In genomic region chr11:52230694-52231093, GRCm38 (mm10) we compare ENCODE assay signal across 8 mouse cellular contexts. TPM values are rescaled to one million over a fixed set of nuclear protein-coding genes. Genes with fewer than 3 reads are reported as not detected.
DNase-seq lines count a peak whose midpoint lies in the region; ATAC-seq and TF ChIP-seq lines count a peak whose summit lies in the region.
"Had no signal": no experiment of that assay in that cellular context is flagged by ENCODE, and none has a peak within 500 bp of the region (broad histone marks: within the 10 kb centered on the region; RNA-seq: fewer than 3 reads in every experiment).

No protein-coding gene starts in this region.

- no peak overlapping the region for H3K27ac ChIP-seq in ES-E14 (ENCODE audit: insufficient read depth, low read depth, low read length, poor library complexity, severe bottlenecking)
- H3K27ac ChIP-seq in hindbrain, embryonic 12.5 days, result peak overlapping the region; percentile 99; the same call in 1 of the 2 replicates
- peak overlapping the region; percentile 99; the same call in 1 of the 2 replicates for H3K27ac ChIP-seq in liver, postnatal 0 days (ENCODE audit: low read depth)

- peak overlapping the region; percentile 47; the same call in 1 of the 2 replicates for H3K9ac ChIP-seq in ES-E14 (ENCODE audit: insufficient read depth, low read depth, low read length, poor library complexity, severe bottlenecking)
- H3K9ac ChIP-seq in hindbrain, embryonic 12.5 days, result peak overlapping the region; percentile 97
- H3K9ac ChIP-seq in liver, postnatal 0 days (replicated peaks), result peak overlapping the region; percentile 89; the same call in 1 of the 2 replicates

- no peak for TF ChIP-seq CTCF in E14TG2a.4 (conservative IDR thresholded peaks at IDR 0.05; ENCODE audit: low read length)
- TF ChIP-seq CTCF in liver, postnatal 0 days (IDR thresholded peaks at IDR 0.05; ENCODE audit: low read depth), result no peak

- in situ Hi-C loops in ES-E14 (cut with MboI; ENCODE audit: low sequenced_read_pairs in 2 of 2, unreplicated experiment in 2 of 2), result no loop called here

- H3K9me3 ChIP-seq in E14TG2a.4 (ENCODE audit: low read length), result no peaks in the 10 kb centered on the region
- H3K9me3 ChIP-seq in ES-E14 (ENCODE audit: control insufficient read depth, insufficient read depth, low read depth, low read length), result no peaks in the 10 kb centered on the region
- H3K9me3 ChIP-seq in hindbrain, embryonic 12.5 days (replicated peaks), result no peaks in the 10 kb centered on the region
- no peaks in the 10 kb centered on the region for H3K9me3 ChIP-seq in liver, postnatal 0 days (ENCODE audit: low read length)

- TF ChIP-seq EP300 in liver, postnatal 0 days (IDR thresholded peaks at IDR 0.05; ENCODE audit: low read depth), result no peak

- H3K4me3 ChIP-seq in E14TG2a.4 (replicated peaks; ENCODE audit: low read length) (peak overlapping the region; percentile 99), ES-E14 (ENCODE audit: insufficient read depth in 1 of 2, low read depth in 1 of 2, low read length in 2 of 2, poor library complexity in 1 of 2, severe bottlenecking in 1 of 2) (peak overlapping the region in 1 of 2 experiments; percentile 89; a peak in 1 of 4 replicates)
- H3K4me3 ChIP-seq in hindbrain, embryonic 12.5 days, result peak overlapping the region; percentile 97
- peak overlapping the region; percentile 81; the same call in 1 of the 2 replicates for H3K4me3 ChIP-seq in liver, postnatal 0 days (ENCODE audit: low read depth, low read length)

- H3K36me3 ChIP-seq in E14TG2a.4 (ENCODE audit: insufficient read depth, low read length) (peaks cover 14% of the 10 kb centered on the region), ES-E14 (ENCODE audit: control insufficient read depth, insufficient read depth, low read length, poor library complexity, severe bottlenecking) (no peaks in the 10 kb centered on the region)
- H3K36me3 ChIP-seq in hindbrain, embryonic 12.5 days, result peaks cover 2% of the 10 kb centered on the region
- H3K36me3 ChIP-seq in liver, postnatal 0 days (replicated peaks; ENCODE audit: insufficient read depth, low read length), result no peaks in the 10 kb centered on the region

- no peak for ATAC-seq in hindbrain, embryonic 12.5 days (ENCODE audit: low FRiP score)
- ATAC-seq in liver, postnatal 0 days, result no peak

- intact Hi-C loops in gastrocnemius, postnatal 36 days (cut with DNase I), result no loop called here

- DNase-seq in ES-E14 (ENCODE audit: low read depth, low spot score), result no peak
- no peak for DNase-seq in liver, postnatal 0 days
- DNase-seq in B cell, adult 2 months, result no peak
- no peak for DNase-seq in gastrocnemius, postnatal 36 days
- DNase-seq in cerebellum, adult 11 months, result no peak

- peaks cover 82% of the 10 kb centered on the region for H3K4me1 ChIP-seq in E14TG2a.4 (replicated peaks; ENCODE audit: low read depth, low read length)
- H3K4me1 ChIP-seq in ES-E14 (ENCODE audit: control insufficient read depth in 2 of 2, insufficient read depth in 2 of 2, low read length in 2 of 2, poor library complexity in 1 of 2), result peaks cover 7 to 14% of the 10 kb centered on the region in 2 experiments; a peak in 2 of 4 replicates
- H3K4me1 ChIP-seq in hindbrain, embryonic 12.5 days, result peaks cover 21% of the 10 kb centered on the region
- H3K4me1 ChIP-seq in liver, postnatal 0 days (ENCODE audit: insufficient read depth), result peaks cover 21% of the 10 kb centered on the region

- peak overlapping the region; percentile 77 for H3K4me2 ChIP-seq in hindbrain, embryonic 12.5 days (replicated peaks)
- H3K4me2 ChIP-seq in liver, postnatal 0 days (ENCODE audit: low read depth, low read length), result peak overlapping the region; percentile 74

- 73% methylated on average over 5 of the region's 5 CpGs for WGBS in hindbrain, embryonic 12.5 days
- WGBS in liver, postnatal 0 days (ENCODE audit: insufficient replicate concordance), result 56% methylated on average over 5 of the region's 5 CpGs

- no peaks in the 10 kb centered on the region for H3K27me3 ChIP-seq in E14TG2a.4 (ENCODE audit: insufficient read depth, low read length)
- no peaks in the 10 kb centered on the region for H3K27me3 ChIP-seq in hindbrain, embryonic 12.5 days
- H3K27me3 ChIP-seq in liver, postnatal 0 days (ENCODE audit: insufficient read depth, low read length), result no peaks in the 10 kb centered on the region

TF ChIP-seq in ES-E14, 5 proteins besides CTCF, POLR2A, EP300 and RAD21:
- TF ChIP-seq HCFC1 (IDR thresholded peaks at IDR 0.05; ENCODE audit: borderline replicate concordance, insufficient read depth, low read length) (no peak), MAFK (IDR thresholded peaks at IDR 0.05; ENCODE audit: insufficient read depth, low read depth, low read length) (no peak), ZC3H11A (IDR thresholded peaks at IDR 0.05; ENCODE audit: borderline replicate concordance, low read depth, low read length) (no peak), ZNF384 (IDR thresholded peaks at IDR 0.05; ENCODE audit: low read depth, low read length) (no peak), CHD2 (IDR thresholded peaks at IDR 0.05; ENCODE audit: low read depth, low read length) (no peak)

RNA-seq across cellular contexts. Expression of gene Skp1a, which starts 1.1 kb away (rescaled TPM):
- 204 and 317 TPM in 2 replicates for total RNA-seq in ES-E14 (2012; rRNA removed)
- 978 and 979 TPM in 2 replicates for polyA plus RNA-seq in hindbrain, embryonic 12.5 days (2016; fragmentation: Nextera tagmentation; extraction: Ambion mirVana)
- polyA plus RNA-seq in liver, postnatal 0 days (2015; fragmentation: Nextera tagmentation; extraction: Ambion mirVana), result 289 and 296 TPM in 2 replicates
- 100 to 1,000 TPM; 244 to 259 TPM for total RNA-seq in gastrocnemius, postnatal 36 days (2021)

RNA-seq across cellular contexts. Expression of gene Olfr1371, which starts 16.9 kb away (rescaled TPM):
- not detected in 2 replicates for total RNA-seq in ES-E14 (2012; rRNA removed)
- polyA plus RNA-seq in hindbrain, embryonic 12.5 days (2016; fragmentation: Nextera tagmentation; extraction: Ambion mirVana), result not detected in 2 replicates
- polyA plus RNA-seq in liver, postnatal 0 days (2015; fragmentation: Nextera tagmentation; extraction: Ambion mirVana), result not detected in 2 replicates
- not detected for total RNA-seq in gastrocnemius, postnatal 36 days (2021)
- total RNA-seq: gastrocnemius, adult 18-20 months had no signal

RNA-seq across cellular contexts. Expression of gene Tcf7, which starts 52.1 kb away (rescaled TPM):
- 8.1 and 8.4 TPM in 2 replicates for total RNA-seq in ES-E14 (2012; rRNA removed)
- 7.6 and 8.6 TPM in 2 replicates for polyA plus RNA-seq in hindbrain, embryonic 12.5 days (2016; fragmentation: Nextera tagmentation; extraction: Ambion mirVana)
- polyA plus RNA-seq in liver, postnatal 0 days (2015; fragmentation: Nextera tagmentation; extraction: Ambion mirVana), result 1.4 and 1.5 TPM in 2 replicates
- total RNA-seq in gastrocnemius, postnatal 36 days (2021), result 1 to 10 TPM in 1 of 2 experiments, under 1 TPM in 1; 0.62 to 6.2 TPM

Comparison
In these comparisons a context has a peak if more than half of its experiments do, and no peak if none do; other contexts are left out.
1. H3K9ac ChIP-seq: peak in every context shown above with its lines; median percentile 97 in hindbrain, embryonic 12.5 days; 89 in liver, postnatal 0 days; 47 in ES-E14.